Mouse (Mus musculus) midbrain, embryonic 10.5 days (tissue): ENCODE measurements around the gene Cyp1a2. TPM values are rescaled to one million over a fixed set of nuclear protein-coding genes. Genes with fewer than 3 reads are reported as not detected.

ENCODE experiments used
- DNase-seq: peaks from one replicate; pipeline ENCODE4 v3.0.0-alpha.2; 2017; ENCODE audit warnings: low spot score
- H3K27ac ChIP-seq: fragments of 300-500 bp; sonication (generic); replicated peaks from 2 replicates; pipeline ENCODE4 v1.5.1; 2016; ENCODE audit warnings: mild to moderate bottlenecking
- H3K27me3 ChIP-seq: fragments of 300-500 bp; sonication (generic); 2 replicates; pipeline ENCODE4 v1.6.1; 2016; ENCODE audit warnings: low read depth, mild to moderate bottlenecking; ENCODE audit not compliant: poor library complexity, severe bottlenecking
- H3K36me3 ChIP-seq: fragments of 300-500 bp; sonication (generic); 2 replicates; pipeline ENCODE4 v1.6.1; 2016; ENCODE audit warnings: mild to moderate bottlenecking, moderate library complexity
- H3K4me1 ChIP-seq: fragments of 300-500 bp; sonication (generic); 2 replicates; pipeline ENCODE4 v1.6.1; 2016
- H3K4me3 ChIP-seq: fragments of 300-500 bp; sonication (generic); 2 replicates; pipeline ENCODE4 v1.5.1; 2016; ENCODE audit warnings: mild to moderate bottlenecking, moderate library complexity
- H3K9me3 ChIP-seq: fragments of 300-500 bp; sonication (generic); replicated peaks from 2 replicates; pipeline ENCODE4 v1.6.1; 2016; ENCODE audit warnings: mild to moderate bottlenecking
- WGBS: fragments of 180-500 bp; shearing (Covaris S2); methylation state at CpG from one replicate; pipeline ENCODE4 v1.1.7; 2016; 5-methylcytosine and 5-hydroxymethylcytosine counted together
- polyA plus RNA-seq: library from polyadenylated mRNA; unstranded; fragments of >200 nt; fragmentation: Nextera tagmentation; extraction: Ambion mirVana; gene quantifications from 2 replicates; pipeline ENCODE4 v1.2.1, GENCODE M21; 2016

The Cyp1a2 gene
- polyA plus RNA-seq, 1 experiment from 2014 or later = not detected

- Histone ChIP-seq H3K4me1 (peaks cover 18% of the 10 kb centered on the region), H3K36me3 (no peaks in the 10 kb centered on the region), H3K9me3 (no peaks in the 10 kb centered on the region), H3K27me3 (peaks cover 55% of the 10 kb centered on the region), H3K4me3 (no peak overlapping the region), H3K27ac (no peak overlapping the region)
- WGBS = 77% methylated on average over 1 of the region's 1 CpGs
- DNase-seq = no peak
Observed at GRCm38 (mm10) chr9:57698466-57699150, 15.1 kb upstream of the Cyp1a2 start.

DNA sequence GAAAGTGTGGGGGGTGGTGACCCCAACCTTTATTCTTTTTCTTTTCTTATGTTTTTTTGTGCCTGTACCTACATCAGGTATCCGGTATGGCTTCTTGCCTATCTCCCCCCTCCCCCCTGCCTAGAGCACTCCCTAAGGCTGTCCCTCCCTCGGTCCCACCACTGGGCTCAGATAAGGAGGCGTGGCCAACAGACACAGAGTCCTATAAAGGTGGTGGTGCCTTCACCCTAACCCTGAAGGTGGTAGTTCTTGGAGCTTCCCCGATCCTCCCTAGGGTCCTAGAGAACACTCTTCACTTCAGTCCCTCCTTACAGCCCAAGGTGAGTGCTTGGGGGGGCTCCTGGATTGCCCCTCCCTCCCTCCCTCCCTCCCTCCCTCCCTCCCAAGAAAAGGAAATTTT is 13.9 kb upstream of the Cyp1a2 start:
- H3K4me1 ChIP-seq = peaks cover 18% of the 10 kb centered on the region
- no peak for DNase-seq
- no peaks in the 10 kb centered on the region for H3K36me3 ChIP-seq
- no peaks in the 10 kb centered on the region for H3K9me3 ChIP-seq
- no peak overlapping the region for H3K4me3 ChIP-seq
- 16% methylated on average over 4 of the region's 4 CpGs for WGBS
- H3K27me3 ChIP-seq = peaks cover 62% of the 10 kb centered on the region
- no peak overlapping the region for H3K27ac ChIP-seq

GRCm38 (mm10) chr9:57696380-57697285 is 13.1 kb upstream of the Cyp1a2 start:
- WGBS = under 1% methylated on average over 42 of the region's 42 CpGs
- H3K27ac ChIP-seq = peak overlapping the region; percentile 1

DNA sequence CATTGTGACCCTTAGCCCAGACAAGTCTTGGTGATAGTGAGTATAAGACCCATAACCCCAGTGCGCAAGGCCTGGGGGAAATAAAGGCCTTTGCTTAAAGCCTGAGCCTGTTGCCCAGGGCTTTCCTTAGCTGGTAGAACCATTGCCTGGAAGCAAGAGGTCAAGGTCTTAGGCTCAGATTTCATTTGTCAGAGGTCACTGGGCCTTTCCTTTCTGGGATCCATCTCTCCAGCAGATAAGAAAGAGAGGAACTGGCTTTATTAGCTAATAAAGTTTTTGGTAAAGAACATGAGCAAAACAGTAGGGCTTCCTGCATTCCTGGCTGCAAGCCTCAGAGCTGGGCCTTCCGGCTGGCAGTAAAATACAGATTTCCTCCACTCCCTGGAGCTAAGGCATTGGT is 10.6 kb upstream of the Cyp1a2 start:
- Histone ChIP-seq H3K27me3 (peaks cover 61% of the 10 kb centered on the region), H3K4me1 (peaks cover 21% of the 10 kb centered on the region), H3K27ac (no peak overlapping the region), H3K36me3 (no peaks in the 10 kb centered on the region), H3K9me3 (no peaks in the 10 kb centered on the region), H3K4me3 (no peak overlapping the region)
- DNase-seq = no peak
- 88% methylated on average over 2 of the region's 2 CpGs for WGBS

More at GRCm38 (mm10) chr9:57696380-57697285, 13.1 kb upstream of the Cyp1a2 start:
- DNase-seq = peak; percentile 37
- no peaks in the 10 kb centered on the region for H3K36me3 ChIP-seq
- H3K27me3 ChIP-seq = peaks cover 62% of the 10 kb centered on the region
- no peaks in the 10 kb centered on the region for H3K9me3 ChIP-seq
- peak overlapping the region; percentile 65 for H3K4me3 ChIP-seq
- peaks cover 21% of the 10 kb centered on the region for H3K4me1 ChIP-seq

GRCm38 (mm10) chr9:57688606-57689005 is 5.1 kb upstream of the Cyp1a2 start:
- H3K4me3 ChIP-seq = no peak overlapping the region
- no peak for DNase-seq
- H3K4me1 ChIP-seq = 0 out of 2 replicates have a peak, but pooled peaks cover 3% of the 10 kb centered on the region
- no peak overlapping the region for H3K27ac ChIP-seq
- peaks cover 7% of the 10 kb centered on the region for H3K27me3 ChIP-seq
- no peaks in the 10 kb centered on the region for H3K9me3 ChIP-seq
- 89% methylated on average over 2 of the region's 2 CpGs for WGBS
- no peaks in the 10 kb centered on the region for H3K36me3 ChIP-seq

GRCm38 (mm10) chr9:57688158-57688557 is 4.7 kb upstream of the Cyp1a2 start:
- H3K27me3 ChIP-seq = peaks cover 2% of the 10 kb centered on the region; the same call in 1 of the 2 replicates
- H3K36me3 ChIP-seq = no peaks in the 10 kb centered on the region
- no peak overlapping the region for H3K27ac ChIP-seq
- WGBS = 52% methylated on average over 2 of the region's 2 CpGs
- no peak for DNase-seq
- no peak overlapping the region for H3K4me3 ChIP-seq
- no peaks in the 10 kb centered on the region for H3K9me3 ChIP-seq
- H3K4me1 ChIP-seq = 0 out of 2 replicates have a peak, but pooled peaks cover 3% of the 10 kb centered on the region

DNA sequence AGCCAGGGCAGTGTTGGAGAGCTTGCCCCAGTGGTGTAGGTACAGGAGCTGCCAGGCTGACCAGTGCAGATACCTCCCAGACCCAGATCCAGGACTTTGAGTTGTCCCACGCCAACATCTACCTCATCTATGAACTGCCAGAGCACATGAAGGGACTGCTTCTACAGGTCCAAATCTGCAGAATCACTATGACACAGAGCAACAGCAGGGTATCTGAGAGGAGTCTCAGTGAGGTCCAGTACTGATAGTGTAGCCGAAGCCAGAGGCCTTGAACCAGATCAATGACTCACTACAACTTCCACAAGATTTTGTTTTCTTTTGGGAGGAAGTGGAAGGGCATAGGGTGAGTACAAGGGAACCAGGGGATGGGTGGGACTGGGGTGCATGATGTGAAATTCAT is 4.2 kb upstream of the Cyp1a2 start, which contains the start of gene Cyp1a1:
TSS of gene Cyp1a1 (plus strand) at position 178 of the 400 bp plus-strand sequence.
- Histone ChIP-seq H3K27ac (no peak within 1 kb of the TSS), H3K36me3 (no peaks in the 10 kb centered on the region), H3K27me3 (no peaks in the 10 kb centered on the region), H3K4me3 (no peak within 1 kb of the TSS), H3K9me3 (no peaks in the 10 kb centered on the region), H3K4me1 (0 out of 2 replicates have a peak, but pooled peaks cover 3% of the 10 kb centered on the region)
- 87% methylated on average over 2 of the region's 2 CpGs for WGBS
- no peak for DNase-seq

GRCm38 (mm10) chr9:57686011-57686410 is 2.5 kb upstream of the Cyp1a2 start:
- H3K4me1 ChIP-seq = no peaks in the 10 kb centered on the region
- no peaks in the 10 kb centered on the region for H3K9me3 ChIP-seq
- H3K27ac ChIP-seq = no peak overlapping the region
- no peaks in the 10 kb centered on the region for H3K27me3 ChIP-seq
- H3K36me3 ChIP-seq = no peaks in the 10 kb centered on the region
- no peak for DNase-seq
- WGBS = 91% methylated on average over 5 of the region's 5 CpGs
- no peak overlapping the region for H3K4me3 ChIP-seq

DNA sequence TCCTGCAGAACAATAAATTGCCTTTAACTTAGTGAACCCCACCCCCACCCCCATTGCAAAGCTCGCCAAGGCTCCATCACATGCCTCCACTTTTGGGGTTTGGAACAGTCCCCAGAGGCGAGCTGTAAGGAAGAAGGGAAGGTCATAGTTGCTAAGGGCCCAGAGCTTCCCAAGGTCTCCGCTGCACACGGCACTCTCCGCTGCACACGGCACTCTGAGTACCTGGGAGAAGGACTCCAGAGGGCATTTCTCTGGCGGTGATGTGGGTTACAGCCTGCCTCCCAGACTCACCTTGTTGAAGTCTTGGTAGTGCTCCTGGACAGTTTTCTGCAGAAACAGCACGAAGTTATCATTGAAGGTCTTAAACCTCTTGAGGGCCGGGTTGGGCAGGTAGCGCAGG is 2.1 kb downstream of the Cyp1a2 start:
- H3K27ac ChIP-seq = no peak overlapping the region
- 88% methylated on average over 10 of the region's 10 CpGs for WGBS
- H3K27me3 ChIP-seq = no peaks in the 10 kb centered on the region
- H3K4me3 ChIP-seq = no peak overlapping the region
- no peaks in the 10 kb centered on the region for H3K36me3 ChIP-seq
- no peaks in the 10 kb centered on the region for H3K9me3 ChIP-seq
- H3K4me1 ChIP-seq = no peaks in the 10 kb centered on the region
- no peak for DNase-seq

DNA sequence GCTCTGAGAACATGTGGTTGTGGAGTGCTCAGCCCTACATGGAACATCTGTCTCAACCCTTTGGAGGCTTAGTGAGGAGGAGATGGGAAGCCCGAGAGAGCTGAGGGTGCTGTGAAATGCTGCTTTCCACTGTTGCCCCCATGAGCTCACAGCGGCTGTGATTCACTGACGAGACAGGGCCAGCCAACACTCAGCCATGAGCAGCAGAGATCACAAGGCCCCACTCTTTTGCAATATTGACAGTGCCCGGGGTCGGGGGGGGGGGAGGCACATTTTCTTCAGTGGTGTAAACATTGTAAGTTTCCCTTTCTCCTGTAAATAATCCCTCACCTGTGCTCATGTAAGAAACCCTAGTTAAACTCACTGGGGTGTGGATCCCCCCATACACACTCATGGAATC is 12.0 kb downstream of the Cyp1a2 start:
- Histone ChIP-seq H3K4me1 (no peaks in the 10 kb centered on the region), H3K9me3 (no peaks in the 10 kb centered on the region), H3K4me3 (no peak overlapping the region), H3K27me3 (no peaks in the 10 kb centered on the region), H3K36me3 (no peaks in the 10 kb centered on the region), H3K27ac (no peak overlapping the region)
- WGBS = 87% methylated on average over 5 of the region's 5 CpGs
- no peak for DNase-seq

- no peak overlapping the region for H3K4me3 ChIP-seq
- 92% methylated on average over 4 of the region's 4 CpGs for WGBS
- H3K27ac ChIP-seq = no peak overlapping the region
- no peaks in the 10 kb centered on the region for H3K27me3 ChIP-seq
- H3K9me3 ChIP-seq = no peaks in the 10 kb centered on the region
- DNase-seq = no peak
- no peaks in the 10 kb centered on the region for H3K4me1 ChIP-seq
- no peaks in the 10 kb centered on the region for H3K36me3 ChIP-seq
Observed at GRCm38 (mm10) chr9:57671037-57671436, 12.5 kb downstream of the Cyp1a2 start.

- Histone ChIP-seq H3K27ac (no peak overlapping the region), H3K4me1 (no peaks in the 10 kb centered on the region), H3K9me3 (no peaks in the 10 kb centered on the region), H3K4me3 (no peak overlapping the region), H3K36me3 (no peaks in the 10 kb centered on the region), H3K27me3 (no peaks in the 10 kb centered on the region)
- 80% methylated on average over 3 of the region's 3 CpGs for WGBS
- DNase-seq = no peak
Observed at GRCm38 (mm10) chr9:57669566-57669965, 13.9 kb downstream of the Cyp1a2 start.

DNA sequence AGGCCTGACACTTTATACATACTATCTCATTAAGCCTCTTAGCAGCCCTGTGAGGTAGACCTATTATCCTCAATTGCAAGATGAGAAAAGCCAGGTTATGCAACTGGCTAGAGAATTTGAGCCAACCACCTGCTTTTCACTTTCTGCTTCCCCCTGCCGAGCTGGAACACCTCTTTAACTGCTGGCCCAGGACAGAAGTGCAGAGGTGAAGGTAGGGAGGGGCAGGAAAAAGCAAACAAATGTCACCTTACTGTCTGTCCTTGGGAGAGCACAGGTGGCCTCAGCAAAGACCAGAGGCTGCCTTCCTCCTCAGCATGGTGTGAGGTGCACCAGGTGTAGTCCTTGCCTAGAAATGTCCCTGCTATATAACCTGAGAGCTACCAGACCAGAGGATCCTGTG is 15.2 kb downstream of the Cyp1a2 start:
- Histone ChIP-seq H3K27ac (no peak overlapping the region), H3K4me1 (no peaks in the 10 kb centered on the region), H3K27me3 (no peaks in the 10 kb centered on the region), H3K4me3 (no peak overlapping the region), H3K36me3 (no peaks in the 10 kb centered on the region), H3K9me3 (no peaks in the 10 kb centered on the region)
- 64% methylated on average over 1 of the region's 1 CpGs for WGBS
- DNase-seq = no peak
